Mouse (Mus musculus): ENCODE measurements around the gene Mecom. TPM values are rescaled to one million over a fixed set of nuclear protein-coding genes. Genes with fewer than 3 reads are reported as not detected.

The Mecom gene
- polyA plus RNA-seq, 1 experiment from 2014 or later, result 77.5 TPM

DNA sequence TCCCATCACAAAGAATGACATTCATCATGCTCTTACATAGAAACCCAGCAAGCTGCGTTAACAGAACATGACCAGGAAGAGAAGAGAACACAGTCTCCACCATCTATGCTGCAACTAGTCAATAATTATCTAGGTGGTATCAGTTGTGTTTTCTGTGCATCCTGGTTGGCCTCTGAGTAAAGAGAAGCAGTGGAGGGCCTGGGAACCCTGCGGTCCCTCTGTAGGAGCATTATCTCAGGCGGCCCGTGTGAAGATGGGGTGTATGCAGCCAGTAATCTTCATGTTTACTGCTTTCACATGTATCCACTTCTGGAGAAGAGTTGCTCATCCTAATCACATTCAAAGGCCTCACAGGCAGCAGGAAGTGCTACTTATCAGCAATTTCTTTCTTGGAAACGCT lies 407.5 kb downstream of the Mecom start:
- no peak for DNase-seq
- no peak for ATAC-seq (ENCODE audit: insufficient read depth)
- Histone ChIP-seq H3K9ac (no peak overlapping the region), H3K4me3 (ENCODE audit: low read depth, low read length) (no peak overlapping the region), H3K27ac (ENCODE audit: low read depth) (no peak overlapping the region), H3K9me3 (ENCODE audit: low read depth, low read length) (no peaks in the 10 kb centered on the region), H3K4me2 (no peak overlapping the region), H3K36me3 (ENCODE audit: insufficient read depth) (no peaks in the 10 kb centered on the region), H3K4me1 (ENCODE audit: insufficient read depth) (no peaks in the 10 kb centered on the region), H3K27me3 (ENCODE audit: insufficient read depth, low read length) (no peaks in the 10 kb centered on the region)
- no peak for TF ChIP-seq CTCF (IDR thresholded peaks at IDR 0.05; ENCODE audit: low read depth)
- 69% methylated on average over 5 of the region's 5 CpGs for WGBS

DNA sequence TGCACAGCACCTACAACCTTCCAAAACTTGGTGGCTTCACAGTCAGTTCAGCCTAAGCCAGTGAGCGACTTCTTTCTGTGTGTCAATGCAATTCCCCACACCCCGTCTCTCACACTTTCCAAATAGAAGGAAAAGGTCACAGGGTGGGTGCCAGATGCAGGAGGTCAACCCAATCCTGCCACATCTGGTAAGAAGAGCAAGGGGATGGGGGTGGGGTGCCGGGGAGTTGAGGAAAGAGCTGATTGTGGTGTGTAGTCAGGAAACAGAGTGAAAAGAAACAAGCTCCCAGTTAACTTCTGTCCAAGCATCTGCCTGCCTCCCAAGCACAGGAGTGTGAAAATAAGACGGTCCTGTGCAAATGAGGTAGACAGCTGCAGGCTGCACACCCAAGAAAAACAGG lies 408.1 kb downstream of the Mecom start:
- ATAC-seq (ENCODE audit: insufficient read depth) (no peak), DNase-seq (no peak)
- H3K27me3 ChIP-seq (ENCODE audit: insufficient read depth, low read length), result no peaks in the 10 kb centered on the region
- no peak overlapping the region for H3K27ac ChIP-seq (ENCODE audit: low read depth)
- H3K4me2 ChIP-seq, result no peak overlapping the region
- no peak overlapping the region for H3K4me3 ChIP-seq (ENCODE audit: low read depth, low read length)
- TF ChIP-seq CTCF (IDR thresholded peaks at IDR 0.05; ENCODE audit: low read depth), result no peak
- no peaks in the 10 kb centered on the region for H3K4me1 ChIP-seq (ENCODE audit: insufficient read depth)
- H3K36me3 ChIP-seq (ENCODE audit: insufficient read depth), result no peaks in the 10 kb centered on the region
- no peaks in the 10 kb centered on the region for H3K9me3 ChIP-seq (ENCODE audit: low read depth, low read length)
- H3K9ac ChIP-seq, result no peak overlapping the region
- WGBS, result 46% methylated on average over 4 of the region's 4 CpGs

DNA sequence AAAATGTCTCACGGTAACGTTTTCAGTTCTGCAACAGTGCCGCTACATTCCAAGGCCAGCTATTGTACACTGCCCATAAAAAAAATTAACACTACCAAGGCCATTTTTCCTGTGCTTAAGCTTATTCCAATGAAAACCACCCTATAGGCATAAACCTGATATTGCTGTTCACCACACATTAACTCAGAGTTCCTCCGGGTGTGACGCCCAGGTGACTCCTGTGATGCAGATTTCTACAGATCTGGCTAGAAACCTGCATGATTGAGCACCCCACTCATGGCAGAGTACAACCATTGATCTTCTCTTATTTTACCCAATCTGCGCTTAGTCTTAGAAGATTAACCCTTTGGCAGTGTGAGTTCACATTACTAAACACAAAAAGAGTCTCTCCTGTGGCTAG lies 409.2 kb downstream of the Mecom start:
- DNase-seq (no peak), ATAC-seq (ENCODE audit: insufficient read depth) (no peak)
- H3K9ac ChIP-seq, result no peak overlapping the region
- no peak overlapping the region for H3K27ac ChIP-seq (ENCODE audit: low read depth)
- no peaks in the 10 kb centered on the region for H3K36me3 ChIP-seq (ENCODE audit: insufficient read depth)
- 84% methylated on average over 6 of the region's 6 CpGs for WGBS
- no peaks in the 10 kb centered on the region for H3K4me1 ChIP-seq (ENCODE audit: insufficient read depth)
- TF ChIP-seq CTCF (IDR thresholded peaks at IDR 0.05; ENCODE audit: low read depth), result no peak
- no peak overlapping the region for H3K4me3 ChIP-seq (ENCODE audit: low read depth, low read length)
- H3K27me3 ChIP-seq (ENCODE audit: insufficient read depth, low read length), result no peaks in the 10 kb centered on the region
- H3K4me2 ChIP-seq, result no peak overlapping the region
- H3K9me3 ChIP-seq (ENCODE audit: low read depth, low read length), result no peaks in the 10 kb centered on the region

DNA sequence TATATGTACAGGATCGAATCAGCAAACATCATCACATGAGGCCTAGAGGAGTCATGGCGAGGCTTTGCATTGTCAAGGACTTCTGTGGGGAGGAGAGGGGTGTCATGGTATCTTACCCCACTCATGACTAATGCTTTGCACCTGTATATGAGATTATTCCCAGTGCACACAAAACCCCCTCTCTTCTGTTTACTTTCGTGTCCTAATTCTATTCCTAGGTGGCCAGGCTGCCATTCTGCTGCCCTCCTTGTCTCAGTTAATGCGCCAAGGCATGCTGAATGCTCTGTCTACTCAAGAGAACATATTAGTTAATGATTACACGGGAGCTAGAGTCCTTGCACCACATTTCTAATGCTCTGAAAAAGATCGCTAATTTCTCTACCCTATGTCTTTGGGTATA lies 412.0 kb downstream of the Mecom start:
- peak; percentile 53; the same call in 1 of the 2 replicates for ATAC-seq (ENCODE audit: insufficient read depth)
- Histone ChIP-seq H3K4me2 (0 out of 2 replicates have a peak overlapping the region, but pooled peaks have one; percentile 3), H3K4me3 (ENCODE audit: low read depth, low read length) (no peak overlapping the region), H3K9ac (no peak overlapping the region), H3K4me1 (ENCODE audit: insufficient read depth) (0 out of 2 replicates have a peak, but pooled peaks cover 3% of the 10 kb centered on the region), H3K27me3 (ENCODE audit: insufficient read depth, low read length) (no peaks in the 10 kb centered on the region), H3K9me3 (ENCODE audit: low read depth, low read length) (no peaks in the 10 kb centered on the region), H3K36me3 (ENCODE audit: insufficient read depth) (no peaks in the 10 kb centered on the region), H3K27ac (ENCODE audit: low read depth) (no peak overlapping the region; the same call in 1 of the 2 replicates)
- WGBS, result 58% methylated on average over 6 of the region's 6 CpGs
- TF ChIP-seq CTCF (IDR thresholded peaks at IDR 0.05; ENCODE audit: low read depth), result no peak
- DNase-seq, result peak; percentile 53

DNA sequence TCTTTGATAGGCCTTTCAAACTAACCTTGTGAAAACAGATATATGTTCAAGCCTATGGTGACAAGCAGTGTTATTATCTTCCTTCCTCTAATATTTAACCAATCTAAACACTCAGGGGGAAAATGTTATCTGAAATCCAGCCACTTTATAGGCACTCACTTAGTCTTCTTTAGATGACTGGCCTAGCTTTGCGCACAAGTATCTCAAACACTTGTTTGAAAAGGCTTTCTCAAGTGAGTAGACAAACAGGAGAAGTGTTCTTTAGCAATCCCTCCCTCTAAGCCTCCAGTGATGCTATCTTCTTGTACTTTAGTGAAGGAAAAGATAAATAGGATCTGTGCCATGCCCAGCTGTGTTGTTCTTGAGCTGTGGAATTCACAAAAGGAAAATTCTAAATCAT lies 412.7 kb downstream of the Mecom start:
- H3K4me1 ChIP-seq (ENCODE audit: insufficient read depth), result 0 out of 2 replicates have a peak, but pooled peaks cover 3% of the 10 kb centered on the region
- no peaks in the 10 kb centered on the region for H3K36me3 ChIP-seq (ENCODE audit: insufficient read depth)
- H3K9me3 ChIP-seq (ENCODE audit: low read depth, low read length), result no peaks in the 10 kb centered on the region
- peak; percentile 75 for ATAC-seq (ENCODE audit: insufficient read depth)
- WGBS, result 40% methylated on average over 1 of the region's 1 CpGs
- no peak overlapping the region for H3K4me3 ChIP-seq (ENCODE audit: low read depth, low read length)
- H3K27ac ChIP-seq (ENCODE audit: low read depth), result no peak overlapping the region
- H3K4me2 ChIP-seq, result no peak overlapping the region
- H3K9ac ChIP-seq, result no peak overlapping the region
- H3K27me3 ChIP-seq (ENCODE audit: insufficient read depth, low read length), result no peaks in the 10 kb centered on the region
- peak; percentile 64 for DNase-seq
- TF ChIP-seq CTCF (IDR thresholded peaks at IDR 0.05; ENCODE audit: low read depth), result no peak

DNA sequence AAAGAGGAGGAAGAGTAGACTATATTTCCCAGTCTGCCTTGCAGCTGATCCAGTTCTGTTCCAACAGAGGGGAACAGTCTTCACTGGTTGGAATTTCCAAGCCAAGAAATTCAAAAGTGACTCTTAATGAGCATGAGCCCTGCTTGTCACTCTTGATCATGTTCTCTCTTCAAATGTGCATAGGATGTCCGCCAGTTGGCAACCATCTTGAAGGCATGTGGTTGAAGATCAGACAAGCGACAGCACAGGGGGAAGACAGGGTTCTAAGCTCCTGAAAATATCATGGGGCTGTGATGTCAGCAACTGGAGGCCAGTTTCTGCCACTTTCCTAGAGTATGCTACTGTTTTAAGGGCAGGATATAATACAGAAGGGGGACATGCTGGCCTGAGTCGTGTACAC lies 414.8 kb downstream of the Mecom start:
- 0 out of 2 replicates have a peak, but pooled peaks cover 3% of the 10 kb centered on the region for H3K4me1 ChIP-seq (ENCODE audit: insufficient read depth)
- H3K9me3 ChIP-seq (ENCODE audit: low read depth, low read length), result no peaks in the 10 kb centered on the region
- no peak overlapping the region for H3K4me3 ChIP-seq (ENCODE audit: low read depth, low read length)
- H3K9ac ChIP-seq, result no peak overlapping the region
- WGBS, result 77% methylated on average over 3 of the region's 3 CpGs
- no peak for TF ChIP-seq CTCF (IDR thresholded peaks at IDR 0.05; ENCODE audit: low read depth)
- H3K4me2 ChIP-seq, result no peak overlapping the region
- H3K27ac ChIP-seq (ENCODE audit: low read depth), result no peak overlapping the region
- DNase-seq (no peak), ATAC-seq (ENCODE audit: insufficient read depth) (no peak)
- no peaks in the 10 kb centered on the region for H3K27me3 ChIP-seq (ENCODE audit: insufficient read depth, low read length)
- H3K36me3 ChIP-seq (ENCODE audit: insufficient read depth), result no peaks in the 10 kb centered on the region

DNA sequence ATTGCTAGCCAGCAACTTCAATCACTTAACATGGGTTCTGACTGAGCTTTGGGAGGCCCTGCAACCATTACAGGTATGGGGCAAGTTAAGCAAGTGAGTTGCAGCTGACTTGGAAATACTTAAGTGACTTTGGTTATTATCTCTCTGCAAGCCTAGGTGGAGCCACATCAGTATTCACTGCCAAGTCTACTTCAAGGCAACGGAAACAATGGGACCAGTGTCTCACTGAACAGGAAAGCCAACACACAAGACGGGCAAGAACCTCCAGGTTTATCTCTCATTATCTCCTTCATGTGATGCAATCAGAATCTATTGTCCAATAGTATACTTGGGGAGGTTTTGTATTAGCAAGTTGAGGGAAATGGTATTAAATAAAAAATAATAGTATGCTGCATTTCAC lies 415.4 kb downstream of the Mecom start:
- DNase-seq, result no peak
- TF ChIP-seq CTCF (IDR thresholded peaks at IDR 0.05; ENCODE audit: low read depth), result no peak
- H3K4me1 ChIP-seq (ENCODE audit: insufficient read depth), result 0 out of 2 replicates have a peak, but pooled peaks cover 3% of the 10 kb centered on the region
- no peak overlapping the region for H3K4me3 ChIP-seq (ENCODE audit: low read depth, low read length)
- no peak overlapping the region for H3K27ac ChIP-seq (ENCODE audit: low read depth)
- no peaks in the 10 kb centered on the region for H3K27me3 ChIP-seq (ENCODE audit: insufficient read depth, low read length)
- H3K9ac ChIP-seq, result no peak overlapping the region
- no peak for ATAC-seq (ENCODE audit: insufficient read depth)
- no peak overlapping the region for H3K4me2 ChIP-seq
- no peaks in the 10 kb centered on the region for H3K36me3 ChIP-seq (ENCODE audit: insufficient read depth)
- WGBS, result 62% methylated on average over 2 of the region's 2 CpGs
- no peaks in the 10 kb centered on the region for H3K9me3 ChIP-seq (ENCODE audit: low read depth, low read length)

DNA sequence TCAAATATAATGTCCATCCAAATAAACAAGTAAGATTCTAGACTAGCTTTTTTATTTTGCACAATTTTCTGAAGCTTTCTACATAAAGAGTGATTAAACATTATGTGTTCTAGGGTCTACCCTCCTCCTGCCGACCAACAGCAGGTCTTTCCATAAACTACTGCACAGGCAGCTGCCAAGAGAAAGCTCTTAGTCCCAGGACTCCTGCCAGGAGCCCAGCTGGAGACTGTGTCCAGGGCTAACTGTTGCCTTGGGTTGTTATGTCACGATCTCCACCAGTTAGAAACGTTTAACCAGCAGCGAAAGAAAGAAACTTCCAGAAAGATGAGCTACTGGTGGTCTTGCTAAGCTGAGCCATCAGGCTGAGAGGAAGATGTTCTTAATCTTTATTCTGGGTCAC lies 417.3 kb downstream of the Mecom start:
- Histone ChIP-seq H3K4me1 (ENCODE audit: insufficient read depth) (0 out of 2 replicates have a peak, but pooled peaks cover 3% of the 10 kb centered on the region), H3K4me2 (no peak overlapping the region), H3K27ac (ENCODE audit: low read depth) (no peak overlapping the region), H3K27me3 (ENCODE audit: insufficient read depth, low read length) (no peaks in the 10 kb centered on the region), H3K9me3 (ENCODE audit: low read depth, low read length) (no peaks in the 10 kb centered on the region), H3K36me3 (ENCODE audit: insufficient read depth) (no peaks in the 10 kb centered on the region), H3K4me3 (ENCODE audit: low read depth, low read length) (no peak overlapping the region), H3K9ac (no peak overlapping the region)
- ATAC-seq (ENCODE audit: insufficient read depth) (peak; percentile 61; the same call in 1 of the 2 replicates), DNase-seq (peak; percentile 79)
- WGBS, result 38% methylated on average over 4 of the region's 4 CpGs
- no peak for TF ChIP-seq CTCF (IDR thresholded peaks at IDR 0.05; ENCODE audit: low read depth)
